Mouse (Mus musculus) heart, embryonic 16.5 days (tissue): ENCODE results near the gene Olfr319. TPM values are rescaled to one million over a fixed set of nuclear protein-coding genes. Genes with fewer than 3 reads are reported as not detected.
"Not testable (repeated sequence)": the region's sequence is repeated elsewhere in the genome, so short reads cannot be mapped to it uniquely, and the experiment has no call there.

ENCODE experiments used
- ATAC-seq: fragments of 200-750 bp; cut with Nextera tagmentation; replicated peaks from 2 replicates; pipeline ENCODE4 v1.8.0; 2017; ENCODE audit warnings: moderate number of reproducible peaks; ENCODE audit not compliant: insufficient read depth, low FRiP score; ENCODE audit errors: extremely low read depth
- H3K27ac ChIP-seq: fragments of 300-500 bp; sonication (generic); 2 replicates; pipeline ENCODE4 v1.5.1; 2014; ENCODE audit warnings: mild to moderate bottlenecking, low read length, control low read depth, moderate library complexity
- H3K27me3 ChIP-seq: fragments of 300-500 bp; sonication (generic); 2 replicates; pipeline ENCODE4 v1.6.1; 2014; ENCODE audit warnings: low read length, mixed read lengths; ENCODE audit not compliant: control insufficient read depth, insufficient read depth
- H3K36me3 ChIP-seq: fragments of 300-500 bp; sonication (generic); 2 replicates; pipeline ENCODE4 v1.6.1; 2014; ENCODE audit not compliant: control insufficient read depth, insufficient read depth
- H3K4me1 ChIP-seq: fragments of 300-500 bp; sonication (generic); 2 replicates; pipeline ENCODE4 v1.6.1; 2014; ENCODE audit warnings: low read length, mixed read lengths; ENCODE audit not compliant: control insufficient read depth, insufficient read depth
- H3K4me2 ChIP-seq: fragments of 300-500 bp; sonication (generic); 2 replicates; pipeline ENCODE4 v1.6.1; 2014; ENCODE audit warnings: low read depth, mild to moderate bottlenecking, control low read depth, low read length
- H3K4me3 ChIP-seq: fragments of 300-500 bp; sonication (generic); 2 replicates; pipeline ENCODE4 v1.5.1; 2014; ENCODE audit warnings: mild to moderate bottlenecking, control low read depth, low read length
- H3K9ac ChIP-seq: fragments of 300-500 bp; sonication (generic); 2 replicates; pipeline ENCODE4 v1.6.1; 2014; ENCODE audit warnings: low read length, control low read depth
- H3K9me3 ChIP-seq: fragments of 300-500 bp; sonication (generic); replicated peaks from 2 replicates; pipeline ENCODE4 v1.6.1; 2016; ENCODE audit warnings: low read length; ENCODE audit not compliant: control insufficient read depth
- WGBS: fragments of 180-500 bp; shearing (Covaris S2); extraction: QIAGEN DNeasy Blood & Tissue Kit; methylation state at CpG from one replicate; pipeline ENCODE4 v1.1.7; 2014; 5-methylcytosine and 5-hydroxymethylcytosine counted together
- polyA plus RNA-seq: library from polyadenylated mRNA; unstranded; fragments of >200 nt; fragmentation: Nextera tagmentation; extraction: Ambion mirVana; gene quantifications from 2 replicates; pipeline ENCODE4 v1.2.1, GENCODE M21; 2015

The Olfr319 gene
- not detected in 2 replicates for polyA plus RNA-seq

DNA sequence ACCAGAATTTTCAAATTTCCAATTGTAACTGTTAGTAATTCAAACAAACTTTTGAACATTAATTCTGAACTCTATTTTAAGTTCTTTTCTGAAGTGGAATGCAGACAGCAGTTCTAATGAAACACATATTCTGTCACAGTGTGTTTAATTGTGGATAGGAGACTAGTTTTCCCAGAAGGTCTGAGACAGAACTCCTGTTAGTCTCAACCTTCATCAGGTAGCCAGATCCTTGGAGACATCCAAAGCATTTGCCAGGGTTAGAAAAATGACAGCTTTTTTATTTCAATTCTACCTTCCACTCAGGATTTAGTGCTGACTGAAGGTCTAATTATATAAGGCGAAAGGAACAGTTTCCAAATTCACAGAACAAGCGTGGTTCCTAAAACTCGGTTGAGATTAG is at the start of gene Olfr319:
Gene Olfr319 (plus strand): TSS at position 301 of the 400 bp plus-strand sequence.
- no peak within 1 kb of the TSS for H3K4me3 ChIP-seq
- no peak within 1 kb of the TSS for H3K9ac ChIP-seq
- H3K4me2 ChIP-seq, result no peak within 1 kb of the TSS
- peaks cover 8% of the 10 kb centered on the region for H3K9me3 ChIP-seq
- no peaks in the 10 kb centered on the region for H3K36me3 ChIP-seq
- H3K4me1 ChIP-seq, result no peaks in the 10 kb centered on the region
- WGBS, result 71% methylated on average over 3 of the region's 3 CpGs
- no peak for ATAC-seq
- no peaks in the 10 kb centered on the region for H3K27me3 ChIP-seq
- H3K27ac ChIP-seq, result no peak within 1 kb of the TSS

DNA sequence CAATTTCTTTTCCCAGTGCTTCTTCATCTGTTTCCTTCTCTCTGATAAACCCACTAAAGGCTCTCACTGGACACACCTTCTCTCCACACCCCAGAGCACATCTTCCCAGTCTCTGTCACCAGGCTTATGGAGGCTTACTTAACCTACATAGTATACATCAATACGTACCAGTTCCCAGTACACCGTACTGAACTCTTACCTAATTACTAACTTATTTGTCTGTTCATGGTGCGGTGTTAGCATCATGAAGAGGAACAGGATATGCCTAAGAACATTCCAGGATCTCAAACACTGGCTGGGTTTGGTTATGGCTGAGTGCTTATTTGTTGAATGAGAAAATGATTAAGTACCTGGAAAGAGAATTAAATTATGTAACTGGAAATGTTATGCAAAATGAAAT is 43.8 kb upstream of the Olfr319 start:
- Histone ChIP-seq H3K4me1 (no peaks in the 10 kb centered on the region), H3K4me3 (no peak overlapping the region), H3K27ac (no peak overlapping the region), H3K27me3 (no peaks in the 10 kb centered on the region), H3K9ac (no peak overlapping the region), H3K36me3 (no peaks in the 10 kb centered on the region), H3K4me2 (no peak overlapping the region), H3K9me3 (no peaks in the 10 kb centered on the region)
- WGBS, result 81% methylated on average over 3 of the region's 3 CpGs
- ATAC-seq, result no peak

DNA sequence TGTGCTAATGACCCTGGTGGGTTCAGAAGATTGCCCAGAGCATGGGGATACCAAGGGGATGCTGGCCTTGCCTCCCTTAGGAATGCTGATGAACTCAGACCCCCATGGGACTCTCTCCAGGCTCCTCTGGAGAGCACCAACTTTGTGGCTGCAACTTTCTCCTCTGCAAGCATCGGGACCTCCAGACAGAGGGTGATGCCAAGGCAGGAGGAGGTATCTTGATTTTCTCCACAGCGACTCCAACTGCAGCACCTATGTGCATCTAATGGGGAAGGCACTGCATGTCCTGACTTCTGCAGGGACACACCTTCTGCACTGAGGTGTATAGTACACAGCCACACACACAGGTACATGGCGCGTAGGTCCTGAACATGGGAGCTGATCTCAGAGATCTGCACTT is 40.4 kb upstream of the Olfr319 start, which contains the start of gene Olfr322:
Gene Olfr322 (plus strand): TSS at position 187 of the 400 bp plus-strand sequence.
- no peak within 1 kb of the TSS for H3K4me2 ChIP-seq
- H3K9me3 ChIP-seq, result no peaks in the 10 kb centered on the region
- WGBS, result 86% methylated on average over 4 of the region's 4 CpGs
- H3K36me3 ChIP-seq, result no peaks in the 10 kb centered on the region
- no peak for ATAC-seq
- H3K4me1 ChIP-seq, result no peaks in the 10 kb centered on the region
- H3K4me3 ChIP-seq, result no peak within 1 kb of the TSS
- no peak within 1 kb of the TSS for H3K9ac ChIP-seq
- no peak within 1 kb of the TSS for H3K27ac ChIP-seq
- H3K27me3 ChIP-seq, result no peaks in the 10 kb centered on the region

DNA sequence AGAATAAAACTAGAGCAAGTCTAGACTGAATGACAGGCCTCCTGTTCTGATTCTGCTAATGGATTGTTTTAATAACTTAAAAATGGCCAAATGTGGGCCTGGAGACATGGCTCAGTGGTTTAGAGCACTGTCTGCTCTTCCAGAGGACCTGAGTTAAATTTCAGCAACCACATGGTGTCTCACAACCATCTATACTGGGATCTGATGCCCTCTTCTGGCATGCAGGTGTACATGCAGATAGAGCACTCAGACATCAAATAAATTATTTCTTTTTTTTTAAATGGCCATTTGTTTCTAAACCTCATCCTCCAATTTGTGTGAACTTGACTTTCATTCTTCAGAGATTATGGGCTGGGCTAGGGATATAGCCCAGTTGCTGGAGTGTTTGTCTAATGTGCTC is 29.7 kb upstream of the Olfr319 start:
- Histone ChIP-seq H3K36me3 (no peaks in the 10 kb centered on the region), H3K4me1 (no peaks in the 10 kb centered on the region), H3K27ac (no peak overlapping the region), H3K9me3 (no peaks in the 10 kb centered on the region), H3K27me3 (no peaks in the 10 kb centered on the region), H3K4me2 (no peak overlapping the region), H3K9ac (no peak overlapping the region), H3K4me3 (no peak overlapping the region)
- ATAC-seq, result no peak

DNA sequence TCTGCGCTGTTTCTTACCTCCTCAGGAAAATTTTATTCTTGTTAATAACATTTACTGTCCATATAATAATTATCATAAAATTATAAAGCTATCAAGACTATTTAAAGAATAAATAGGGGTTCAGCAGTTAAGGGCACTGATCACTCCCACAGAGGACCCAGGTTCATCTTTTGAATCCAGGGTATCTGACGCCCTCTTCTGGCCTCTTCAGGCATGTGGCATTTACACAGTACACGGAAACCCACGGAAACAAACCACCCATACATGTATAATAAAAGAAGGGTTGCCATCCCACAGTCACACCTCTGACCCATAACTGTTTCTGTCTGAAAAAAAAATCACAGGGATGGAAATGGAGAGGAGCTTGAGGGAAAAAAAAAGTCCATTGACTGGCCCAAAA is 27.1 kb upstream of the Olfr319 start:
- no peak overlapping the region for H3K9ac ChIP-seq
- no peaks in the 10 kb centered on the region for H3K36me3 ChIP-seq
- no peaks in the 10 kb centered on the region for H3K27me3 ChIP-seq
- H3K27ac ChIP-seq, result no peak overlapping the region
- no peak overlapping the region for H3K4me3 ChIP-seq
- no peaks in the 10 kb centered on the region for H3K9me3 ChIP-seq
- H3K4me2 ChIP-seq, result no peak overlapping the region
- 53% methylated on average over 4 of the region's 4 CpGs for WGBS
- no peak for ATAC-seq
- no peaks in the 10 kb centered on the region for H3K4me1 ChIP-seq

DNA sequence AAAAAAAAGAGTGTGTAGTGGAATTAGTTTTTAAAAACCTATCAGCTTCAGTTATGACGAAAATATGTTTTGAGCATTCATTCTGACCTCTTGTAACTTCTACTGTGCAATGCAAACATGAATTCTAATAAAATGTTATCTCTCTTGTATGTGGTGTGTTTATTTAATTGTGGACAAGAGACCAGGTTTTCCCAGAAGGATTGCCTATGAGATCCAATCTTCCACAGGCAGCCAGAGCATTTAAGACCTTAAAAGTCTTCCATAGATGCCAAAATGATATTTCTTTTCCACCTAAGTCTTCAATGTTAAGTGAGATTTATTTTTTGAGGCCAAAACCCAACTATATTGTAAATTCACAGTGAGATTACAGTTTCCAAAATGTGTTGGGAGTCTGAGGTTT is 18.2 kb upstream of the Olfr319 start, which contains the start of gene Olfr320:
Gene Olfr320 (plus strand): TSS at position 301 of the 400 bp plus-strand sequence.
- no peaks in the 10 kb centered on the region for H3K4me1 ChIP-seq
- no peak within 1 kb of the TSS for H3K9ac ChIP-seq
- H3K36me3 ChIP-seq, result no peaks in the 10 kb centered on the region
- WGBS, result 67% methylated on average over 1 of the region's 1 CpGs
- no peak within 1 kb of the TSS for H3K4me2 ChIP-seq
- H3K9me3 ChIP-seq, result no peaks in the 10 kb centered on the region
- H3K27ac ChIP-seq, result no peak within 1 kb of the TSS
- ATAC-seq, result no peak
- H3K27me3 ChIP-seq, result no peaks in the 10 kb centered on the region
- H3K4me3 ChIP-seq, result no peak within 1 kb of the TSS

DNA sequence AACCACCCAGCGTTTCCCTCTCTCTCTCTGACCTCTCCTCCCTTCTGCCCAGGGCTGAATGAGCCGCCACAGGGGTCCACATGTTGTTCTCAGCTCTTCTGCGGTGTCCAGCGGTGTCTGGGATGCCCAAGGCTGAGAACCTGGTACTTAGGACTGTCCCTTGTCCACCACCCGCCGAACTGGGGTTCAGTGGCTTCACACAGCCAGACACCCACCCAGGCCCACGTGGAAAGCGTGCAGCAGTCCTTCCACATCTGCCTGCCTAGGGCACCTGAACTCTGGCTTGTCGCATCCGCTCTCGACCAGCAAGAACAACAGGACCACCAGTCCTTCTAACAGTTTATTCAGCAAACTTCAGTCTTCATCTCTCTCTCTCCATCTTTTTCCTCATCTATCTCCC is 10.1 kb downstream of the Olfr319 start:
- Histone ChIP-seq H3K9me3 (no peaks in the 10 kb centered on the region), H3K36me3 (no peaks in the 10 kb centered on the region), H3K4me1 (no peaks in the 10 kb centered on the region), H3K27me3 (no peaks in the 10 kb centered on the region), H3K4me3 (no peak overlapping the region), H3K9ac (no peak overlapping the region), H3K27ac (no peak overlapping the region), H3K4me2 (no peak overlapping the region)
- 72% methylated on average over 11 of the region's 11 CpGs for WGBS
- no peak for ATAC-seq

DNA sequence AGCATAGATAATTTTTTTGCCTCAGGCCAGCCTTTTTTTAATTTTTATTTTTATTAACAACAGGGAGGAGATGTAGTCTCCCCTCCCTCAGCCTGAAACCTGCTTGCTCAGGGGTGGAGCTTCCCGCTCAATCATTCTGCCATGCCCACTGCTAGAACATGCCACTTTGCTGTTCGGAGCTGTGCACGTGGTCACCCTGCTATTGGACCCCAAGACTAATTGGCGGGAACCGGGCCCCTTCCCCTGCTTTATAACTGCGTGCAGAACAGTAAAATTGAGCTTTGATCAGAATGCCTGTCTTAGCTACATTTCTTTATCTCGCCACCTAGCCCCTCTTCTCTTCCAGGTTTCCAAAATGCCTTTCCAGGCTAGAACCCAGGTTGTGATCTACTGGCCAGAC is 18.8 kb downstream of the Olfr319 start:
- H3K9ac ChIP-seq, H3K9me3 ChIP-seq, H3K4me2 ChIP-seq, H3K4me1 ChIP-seq, H3K27ac ChIP-seq, ATAC-seq, H3K36me3 ChIP-seq, H3K27me3 ChIP-seq, H3K4me3 ChIP-seq: not testable (repeated sequence)
- 77% methylated on average over 6 of the region's 7 CpGs for WGBS

DNA sequence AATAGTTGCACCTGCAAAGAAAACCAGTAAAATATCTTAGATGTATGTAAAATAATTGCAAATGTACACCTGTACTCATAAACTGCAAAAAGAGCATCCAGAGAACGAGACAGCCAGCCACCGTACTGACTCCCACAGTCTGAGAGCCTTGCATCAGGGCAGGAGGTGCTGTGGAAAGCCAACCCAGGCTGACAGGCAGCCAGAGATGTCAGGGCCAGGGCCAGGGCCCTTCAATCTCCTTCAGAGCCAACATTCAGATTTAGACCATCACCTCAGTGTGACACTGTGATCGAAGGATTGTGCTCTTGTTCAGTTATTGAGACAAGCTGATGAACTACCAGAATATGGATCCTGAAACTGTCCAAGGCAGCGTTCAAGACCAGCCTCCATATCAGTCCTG is 20.7 kb downstream of the Olfr319 start:
- Histone ChIP-seq H3K36me3 (no peaks in the 10 kb centered on the region), H3K4me3 (no peak overlapping the region), H3K27me3 (no peaks in the 10 kb centered on the region), H3K9me3 (no peaks in the 10 kb centered on the region), H3K9ac (no peak overlapping the region), H3K27ac (no peak overlapping the region), H3K4me2 (no peak overlapping the region), H3K4me1 (no peaks in the 10 kb centered on the region)
- no peak for ATAC-seq
- 77% methylated on average over 4 of the region's 4 CpGs for WGBS

DNA sequence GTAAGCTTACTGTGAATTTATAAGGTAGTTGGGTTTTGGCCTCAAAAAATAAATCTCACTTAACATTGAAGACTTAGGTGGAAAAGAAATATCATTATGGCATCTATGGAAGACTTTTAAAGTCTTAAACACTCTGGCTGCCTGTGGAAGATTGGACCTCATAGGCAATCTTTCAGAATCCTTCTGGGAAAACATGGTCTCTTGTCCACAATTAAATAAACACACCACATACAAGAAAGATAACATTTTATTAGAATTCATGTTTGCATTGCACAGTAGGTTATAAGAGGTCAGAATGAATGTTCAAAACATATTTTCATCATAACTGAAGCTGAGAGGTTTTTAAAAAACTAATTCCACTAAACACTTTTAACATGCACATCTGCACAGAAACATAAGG is 25.0 kb downstream of the Olfr319 start, which contains the start of gene Olfr318:
Gene Olfr318 (minus strand): TSS at position 101 of the 400 bp plus-strand sequence.
- Histone ChIP-seq H3K9ac (no peak within 1 kb of the TSS), H3K27me3 (no peaks in the 10 kb centered on the region), H3K4me2 (no peak within 1 kb of the TSS), H3K27ac (no peak within 1 kb of the TSS), H3K9me3 (no peaks in the 10 kb centered on the region), H3K36me3 (no peaks in the 10 kb centered on the region), H3K4me3 (no peak within 1 kb of the TSS), H3K4me1 (no peaks in the 10 kb centered on the region)
- ATAC-seq, result no peak
